Mouse (Mus musculus): Measurements from ENCODE around the gene Gnb3. TPM values are rescaled to one million over a fixed set of nuclear protein-coding genes. Genes with fewer than 3 reads are reported as not detected.

Gnb3 gene
- polyA plus RNA-seq, 1 experiment from 2014 or later, result 2.4 TPM

DNA sequence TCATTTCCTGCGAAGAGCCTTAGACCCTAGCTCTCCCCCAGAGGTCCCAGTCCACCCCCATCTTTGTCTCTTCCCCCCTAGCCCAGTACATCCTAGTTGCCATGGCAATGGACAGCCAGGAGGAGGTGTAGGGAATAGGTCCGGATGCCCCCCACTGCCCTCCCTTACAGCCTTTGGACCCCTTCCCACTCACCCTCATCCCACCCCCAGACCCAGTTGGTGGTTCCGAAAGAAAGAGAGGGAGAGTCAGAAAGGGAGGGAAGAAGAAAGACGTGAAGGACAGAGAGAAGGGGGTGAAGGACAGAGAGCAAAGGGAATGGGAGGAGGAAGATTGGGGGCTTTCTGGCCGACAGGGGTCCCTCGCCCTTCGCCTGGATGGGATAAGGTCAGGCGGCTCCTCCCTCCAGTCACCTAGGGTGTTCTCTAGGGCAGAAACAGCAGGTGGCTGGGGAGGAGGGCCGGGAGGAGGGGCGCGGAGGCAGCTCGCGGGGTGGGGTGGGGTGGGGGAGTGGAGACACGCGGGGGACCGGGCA, 23.1 kb upstream of the Gnb3 start:
- H3K27ac ChIP-seq, result peak overlapping the region; percentile 90
- peak overlapping the region; percentile 76 for H3K4me3 ChIP-seq
- peaks cover 50% of the 10 kb centered on the region for H3K4me1 ChIP-seq
- 0% methylated on average over 15 of the region's 16 CpGs for WGBS
- H3K36me3 ChIP-seq, result no peaks in the 10 kb centered on the region
- no peaks in the 10 kb centered on the region for H3K9me3 ChIP-seq
- H3K27me3 ChIP-seq (ENCODE audit: insufficient read depth, poor library complexity, severe bottlenecking), result peaks cover 86% of the 10 kb centered on the region
- no peak for DNase-seq (ENCODE audit: low spot score)

DNA sequence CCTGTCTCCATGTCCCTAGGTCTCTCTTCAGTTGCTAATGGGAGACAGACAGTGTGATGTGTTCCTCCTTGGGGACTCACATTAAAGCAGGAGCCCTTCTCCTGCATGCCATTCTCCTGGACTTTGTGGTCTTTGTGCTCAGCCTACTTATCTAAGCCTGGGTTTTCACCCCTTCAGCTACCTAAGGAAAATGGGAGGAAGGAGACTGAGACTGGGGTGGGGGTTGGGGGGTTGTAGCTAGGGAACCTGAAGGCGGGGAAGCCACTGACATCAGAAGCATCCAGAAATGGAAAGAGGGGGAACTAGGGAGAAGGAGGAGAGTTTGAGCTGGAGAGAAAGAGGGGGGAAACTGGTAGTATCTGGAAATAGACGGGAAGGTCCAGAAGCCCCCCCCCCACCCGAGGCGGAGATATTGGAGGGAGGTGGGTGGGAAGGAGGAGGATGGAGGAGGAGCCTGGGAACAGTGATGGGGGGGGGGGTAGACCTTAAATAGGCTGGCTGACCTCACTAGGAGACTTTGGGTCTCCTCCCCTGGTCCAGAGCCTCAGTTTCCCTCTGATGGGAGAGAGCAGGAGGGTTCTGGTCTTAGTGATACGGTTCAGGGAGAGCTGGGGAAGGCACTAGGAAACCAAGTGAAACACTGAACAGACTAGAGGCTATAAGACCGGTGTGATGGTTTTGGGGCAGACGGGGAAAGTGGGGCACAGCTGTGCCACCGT, 22.5 kb upstream of the Gnb3 start:
- WGBS, result 12% methylated on average over 8 of the region's 8 CpGs
- DNase-seq (ENCODE audit: low spot score), result no peak
- H3K4me1 ChIP-seq, result peaks cover 55% of the 10 kb centered on the region
- peaks cover 89% of the 10 kb centered on the region for H3K27me3 ChIP-seq (ENCODE audit: insufficient read depth, poor library complexity, severe bottlenecking)
- no peaks in the 10 kb centered on the region for H3K36me3 ChIP-seq
- peak overlapping the region; percentile 76 for H3K4me3 ChIP-seq
- H3K9me3 ChIP-seq, result no peaks in the 10 kb centered on the region
- H3K27ac ChIP-seq, result peak overlapping the region; percentile 90; the same call in 1 of the 2 replicates

DNA sequence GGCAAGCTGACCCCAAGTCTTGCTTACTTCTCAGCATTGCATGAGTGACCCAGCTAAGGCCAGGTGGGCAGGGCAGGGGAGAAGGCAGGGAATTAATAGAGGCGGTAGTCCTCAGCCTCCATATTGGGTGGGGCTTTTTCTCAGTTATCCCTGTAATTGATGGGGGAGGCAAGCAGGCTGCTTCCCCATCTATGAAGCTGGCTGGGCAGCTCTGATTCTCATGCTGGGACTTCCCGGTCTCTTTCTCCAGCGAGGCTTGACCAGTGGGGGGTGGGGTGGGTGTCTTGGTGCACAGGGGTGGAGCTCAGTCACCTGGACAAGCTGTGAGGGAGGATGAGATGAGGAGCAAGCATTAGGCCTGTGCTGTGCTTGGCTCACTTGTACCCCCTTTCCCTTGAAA, 21.7 kb upstream of the Gnb3 start:
- Histone ChIP-seq H3K27ac (no peak overlapping the region), H3K9me3 (no peaks in the 10 kb centered on the region), H3K27me3 (ENCODE audit: insufficient read depth, poor library complexity, severe bottlenecking) (peaks cover 86% of the 10 kb centered on the region), H3K4me1 (peaks cover 62% of the 10 kb centered on the region), H3K36me3 (no peaks in the 10 kb centered on the region), H3K4me3 (no peak overlapping the region)
- 41% methylated on average over 3 of the region's 3 CpGs for WGBS
- DNase-seq (ENCODE audit: low spot score), result no peak

DNA sequence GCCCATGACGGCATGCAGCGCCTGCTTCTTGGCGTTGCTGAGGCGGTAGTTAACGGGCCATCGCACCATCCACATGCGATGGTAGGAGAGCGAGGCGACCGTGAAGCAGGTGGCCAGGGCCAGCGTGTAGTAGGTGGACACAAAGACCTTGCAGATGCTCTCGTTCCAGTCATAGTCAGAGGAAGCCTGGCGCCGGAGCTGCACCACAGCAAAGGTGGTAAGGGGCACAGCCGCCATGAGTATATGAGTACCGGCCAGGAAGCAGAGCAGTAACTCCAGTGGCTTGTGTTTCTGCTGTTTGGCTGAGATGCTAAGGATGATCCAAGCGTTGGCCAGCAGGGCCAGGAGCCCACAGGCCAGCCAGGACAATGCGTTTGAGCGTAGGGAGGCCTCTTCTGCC, 21.2 kb upstream of the Gnb3 start:
- WGBS, result 78% methylated on average over 19 of the region's 19 CpGs
- peaks cover 80% of the 10 kb centered on the region for H3K27me3 ChIP-seq (ENCODE audit: insufficient read depth, poor library complexity, severe bottlenecking)
- no peak overlapping the region for H3K27ac ChIP-seq
- no peak for DNase-seq (ENCODE audit: low spot score)
- H3K9me3 ChIP-seq, result no peaks in the 10 kb centered on the region
- H3K4me3 ChIP-seq, result no peak overlapping the region
- peaks cover 67% of the 10 kb centered on the region for H3K4me1 ChIP-seq
- H3K36me3 ChIP-seq, result no peaks in the 10 kb centered on the region

DNA sequence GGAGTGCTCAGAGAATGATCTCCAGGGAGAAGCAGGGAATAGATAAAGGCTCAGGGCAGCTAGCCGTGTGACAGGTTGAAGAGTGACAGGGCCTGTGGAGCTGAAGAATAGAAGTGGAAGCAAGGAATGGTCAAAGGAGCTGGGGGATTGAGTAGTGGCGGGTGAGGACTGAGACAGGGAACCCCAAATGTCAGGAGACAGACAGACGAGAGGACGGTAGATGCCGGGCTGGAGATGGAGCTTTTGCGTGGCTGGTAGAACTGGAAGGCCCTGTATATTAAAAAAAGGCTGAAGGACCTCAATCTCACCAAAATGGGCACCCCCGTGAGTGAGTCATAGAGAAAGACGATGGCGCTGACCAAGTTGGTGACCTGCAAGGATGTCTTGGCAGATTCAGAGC, 20.4 kb upstream of the Gnb3 start:
- H3K27ac ChIP-seq, result 0 out of 2 replicates have a peak overlapping the region, but pooled peaks have one; percentile 63
- H3K36me3 ChIP-seq, result no peaks in the 10 kb centered on the region
- no peaks in the 10 kb centered on the region for H3K9me3 ChIP-seq
- peaks cover 75% of the 10 kb centered on the region for H3K4me1 ChIP-seq
- H3K27me3 ChIP-seq (ENCODE audit: insufficient read depth, poor library complexity, severe bottlenecking), result peaks cover 78% of the 10 kb centered on the region
- no peak overlapping the region for H3K4me3 ChIP-seq
- DNase-seq (ENCODE audit: low spot score), result no peak
- 74% methylated on average over 9 of the region's 9 CpGs for WGBS

DNA sequence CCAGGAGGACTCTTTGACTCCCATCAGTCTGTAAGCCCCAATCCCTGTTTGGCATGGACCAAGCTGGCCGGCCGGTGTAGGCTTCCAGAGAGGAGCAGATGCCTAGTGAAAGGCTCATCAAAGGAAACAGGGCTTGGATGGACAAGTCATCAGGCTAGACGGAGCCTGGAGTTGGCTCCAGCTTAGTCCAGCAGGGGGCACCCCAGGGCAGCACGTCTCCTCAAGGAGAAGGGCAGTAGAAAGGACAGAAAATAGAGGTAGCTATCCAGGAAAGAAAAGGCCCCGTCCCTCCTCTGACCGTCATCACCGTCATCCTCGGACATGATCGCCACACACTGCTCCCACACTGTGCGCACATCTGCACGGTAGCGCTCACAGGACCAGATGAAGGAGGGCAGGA, 19.6 kb upstream of the Gnb3 start:
- peak; percentile 93 for DNase-seq (ENCODE audit: low spot score)
- Histone ChIP-seq H3K27ac (peak overlapping the region; percentile 63), H3K27me3 (ENCODE audit: insufficient read depth, poor library complexity, severe bottlenecking) (peaks cover 75% of the 10 kb centered on the region), H3K4me1 (peaks cover 79% of the 10 kb centered on the region), H3K36me3 (no peaks in the 10 kb centered on the region), H3K4me3 (no peak overlapping the region), H3K9me3 (no peaks in the 10 kb centered on the region)
- 6% methylated on average over 12 of the region's 12 CpGs for WGBS

DNA sequence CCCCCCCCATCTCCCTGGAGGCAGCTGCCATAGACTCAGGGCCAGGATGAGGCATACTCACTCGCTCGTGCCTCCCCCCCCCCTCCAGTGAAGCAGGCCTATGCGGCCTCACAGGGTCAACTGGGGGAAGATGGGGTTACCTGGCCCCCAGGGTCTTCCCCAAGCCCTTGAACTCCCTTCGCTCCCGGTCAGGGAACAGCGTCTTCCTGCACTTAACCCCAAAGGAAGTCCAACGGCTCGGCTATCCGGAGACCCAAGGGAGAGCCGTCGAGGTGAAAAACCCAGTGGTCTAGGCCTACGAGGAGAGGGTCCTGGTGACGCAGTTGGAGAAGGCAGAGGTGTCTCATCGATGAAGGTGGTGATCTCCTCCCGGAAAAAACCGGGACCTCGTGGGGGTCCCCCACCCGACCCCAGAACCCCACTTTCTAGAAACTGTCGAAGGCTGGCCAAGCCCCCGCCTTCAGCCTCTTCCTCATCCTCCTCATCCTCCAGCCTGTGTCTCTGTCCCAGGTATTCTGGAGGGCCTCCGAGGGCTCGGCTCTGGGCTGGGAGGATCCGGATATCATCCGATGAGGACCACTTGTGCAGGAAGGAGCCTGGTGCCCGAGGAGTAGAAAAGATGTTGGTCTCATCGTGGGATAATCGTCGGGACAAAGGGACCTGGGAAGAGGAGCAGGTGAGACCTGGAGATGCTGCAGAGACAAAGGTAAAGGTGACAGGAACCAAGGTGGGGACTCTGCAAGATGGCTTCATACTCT, 18.7 kb upstream of the Gnb3 start:
- Histone ChIP-seq H3K27me3 (ENCODE audit: insufficient read depth, poor library complexity, severe bottlenecking) (peaks cover 68% of the 10 kb centered on the region), H3K9me3 (no peaks in the 10 kb centered on the region), H3K4me3 (0 out of 2 replicates have a peak overlapping the region, but pooled peaks have one; percentile 82), H3K4me1 (peaks cover 76% of the 10 kb centered on the region), H3K27ac (no peak overlapping the region), H3K36me3 (0 out of 2 replicates have a peak, but pooled peaks cover under 1% of the 10 kb centered on the region)
- 66% methylated on average over 27 of the region's 28 CpGs for WGBS
- no peak for DNase-seq (ENCODE audit: low spot score)

DNA sequence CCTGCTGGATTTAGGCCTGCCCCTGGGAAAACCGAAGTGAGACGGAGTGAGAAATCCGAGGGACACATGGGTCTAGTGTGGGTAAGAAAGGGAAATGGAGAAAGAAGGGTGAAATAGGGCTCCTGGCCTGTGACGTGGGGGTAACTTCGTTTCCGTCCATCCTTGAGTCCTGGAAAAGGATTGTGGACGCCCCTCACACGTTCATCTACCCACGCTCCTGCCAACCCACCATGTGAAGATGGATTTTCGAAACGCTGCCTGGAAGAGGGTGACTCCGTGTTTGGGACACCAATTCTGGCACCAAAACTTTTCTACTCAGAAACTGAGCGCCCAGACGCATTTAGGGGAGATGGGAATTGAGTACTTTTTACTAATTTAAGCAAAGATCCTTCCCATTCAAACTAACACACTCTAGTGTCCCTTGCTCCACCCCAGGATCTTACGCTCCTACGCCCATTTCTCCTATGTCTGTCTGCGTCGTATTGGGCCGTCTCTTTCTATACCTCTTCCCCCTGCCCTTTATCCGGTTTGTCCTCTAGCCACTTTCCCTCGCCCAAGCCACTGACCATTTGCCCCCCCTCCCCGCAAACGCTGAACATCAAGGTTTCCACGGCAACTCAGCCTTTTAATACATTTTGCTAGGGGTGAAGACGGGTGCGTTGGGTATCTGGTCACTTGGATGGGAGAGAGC, 17.9 kb upstream of the Gnb3 start:
- WGBS, result 28% methylated on average over 26 of the region's 26 CpGs
- peaks cover 69% of the 10 kb centered on the region for H3K4me1 ChIP-seq
- H3K27me3 ChIP-seq (ENCODE audit: insufficient read depth, poor library complexity, severe bottlenecking), result peaks cover 64% of the 10 kb centered on the region

DNA sequence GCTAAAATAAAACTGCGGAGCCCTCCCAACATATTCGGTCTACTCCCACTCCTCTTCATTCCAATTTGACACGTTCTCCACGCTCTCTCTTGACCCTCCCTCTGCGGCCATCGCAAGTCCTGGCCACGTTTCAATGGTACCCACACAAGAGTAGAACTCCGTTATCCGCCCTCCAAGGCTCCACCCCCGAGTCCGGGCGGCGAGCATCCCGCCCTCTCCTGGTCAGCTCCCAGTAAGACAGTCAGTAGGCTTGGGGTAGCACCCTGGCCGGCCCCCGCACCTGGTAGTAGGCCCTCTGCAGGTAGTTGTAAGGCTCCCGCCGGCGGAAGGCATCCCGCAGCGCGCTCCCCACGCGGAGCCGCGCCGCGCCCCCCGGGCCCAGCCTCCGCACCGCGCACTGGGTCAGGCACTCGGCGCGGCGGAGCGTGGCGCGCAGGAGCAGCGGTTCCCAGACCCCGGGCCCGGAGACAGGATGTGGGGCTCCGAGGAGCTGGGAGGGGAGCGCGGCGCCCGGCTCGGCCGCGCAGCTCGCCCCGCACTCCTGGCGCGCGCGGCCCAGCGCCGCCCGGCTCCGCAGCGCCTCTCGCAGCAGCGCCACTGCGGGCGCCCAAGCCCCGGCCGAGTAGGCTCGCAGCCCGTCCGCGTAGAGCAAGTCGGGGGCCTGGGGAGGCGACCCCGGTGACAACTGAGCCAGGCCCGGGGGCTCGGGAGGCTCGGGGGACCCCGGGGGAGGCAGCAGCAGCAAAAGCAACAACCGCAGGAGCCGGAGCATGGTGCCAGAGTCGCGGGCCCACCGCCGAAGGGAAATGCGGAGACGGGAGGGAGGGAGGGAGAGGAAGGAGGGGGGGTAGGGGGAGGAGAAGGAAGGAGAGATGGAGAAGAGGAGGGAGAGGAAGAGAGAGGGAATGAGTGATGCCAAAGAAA, 17.1 kb upstream of the Gnb3 start, which contains the start of gene P3h3:
Gene P3h3, minus strand, starts transcription at position 837 of the 924 bp plus-strand sequence.
- peak within 1 kb of the TSS; percentile 97 for H3K27ac ChIP-seq
- under 1% methylated on average over 86 of the region's 86 CpGs for WGBS
- H3K36me3 ChIP-seq, result peaks cover 7% of the 10 kb centered on the region; the same call in 1 of the 2 replicates
- peaks cover 56% of the 10 kb centered on the region for H3K27me3 ChIP-seq (ENCODE audit: insufficient read depth, poor library complexity, severe bottlenecking)
- peak within 1 kb of the TSS; percentile 82 for H3K4me3 ChIP-seq
- peaks cover 61% of the 10 kb centered on the region for H3K4me1 ChIP-seq
- no peaks in the 10 kb centered on the region for H3K9me3 ChIP-seq
- peak; percentile 93 for DNase-seq (ENCODE audit: low spot score)

More for the DNA sequence above, 17.9 kb upstream of the Gnb3 start:
- DNase-seq (ENCODE audit: low spot score), result no peak
- Histone ChIP-seq H3K9me3 (no peaks in the 10 kb centered on the region), H3K36me3 (0 out of 2 replicates have a peak, but pooled peaks cover 4% of the 10 kb centered on the region), H3K4me3 (peak overlapping the region; percentile 82), H3K27ac (peak overlapping the region; percentile 97)

DNA sequence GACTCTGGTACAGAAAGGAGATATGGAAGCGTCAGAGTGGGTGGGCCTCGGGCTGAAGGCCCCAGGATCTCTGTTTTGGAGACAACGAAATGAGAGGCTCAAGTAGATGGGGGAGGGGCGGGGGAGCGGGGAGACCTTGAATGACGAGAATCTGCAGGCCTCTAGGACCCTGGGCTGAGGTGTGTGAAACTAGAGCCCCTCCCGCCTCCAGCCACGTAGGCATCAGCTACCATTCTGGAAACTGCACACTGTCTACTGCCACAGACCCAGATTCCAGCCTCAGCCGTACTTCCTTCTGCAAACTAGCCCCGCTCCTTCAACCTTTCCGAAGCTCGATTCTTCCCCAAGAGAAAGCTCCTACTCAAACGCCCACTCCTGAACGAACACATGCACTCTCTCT, 16.2 kb upstream of the Gnb3 start:
- Histone ChIP-seq H3K36me3 (peaks cover 7% of the 10 kb centered on the region; the same call in 1 of the 2 replicates), H3K9me3 (no peaks in the 10 kb centered on the region), H3K4me1 (peaks cover 52% of the 10 kb centered on the region), H3K27ac (peak overlapping the region; percentile 97), H3K4me3 (peak overlapping the region; percentile 82), H3K27me3 (ENCODE audit: insufficient read depth, poor library complexity, severe bottlenecking) (peaks cover 48% of the 10 kb centered on the region)
- DNase-seq (ENCODE audit: low spot score), result no peak
- WGBS, result 8% methylated on average over 14 of the region's 14 CpGs

DNA sequence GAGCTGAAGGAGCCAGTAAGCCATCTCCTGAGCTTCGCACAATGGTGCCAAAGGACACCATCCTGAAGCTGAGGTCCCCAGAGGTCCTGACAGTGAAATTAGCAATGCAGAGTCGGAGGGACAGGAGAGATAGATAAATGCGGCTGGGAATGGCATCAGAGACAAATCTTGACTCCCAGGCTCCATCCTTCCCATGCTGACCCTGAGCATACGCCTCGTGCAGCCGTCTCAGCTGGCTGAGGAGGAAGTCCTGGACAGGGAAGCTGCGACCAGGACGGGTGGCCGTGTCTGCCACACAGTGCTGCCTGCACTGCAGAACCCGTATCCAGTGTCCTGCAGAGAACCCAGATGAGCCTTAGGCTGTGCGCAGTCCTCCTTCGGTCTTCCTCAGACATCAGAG, 14.6 kb upstream of the Gnb3 start:
- Histone ChIP-seq H3K27me3 (ENCODE audit: insufficient read depth, poor library complexity, severe bottlenecking) (peaks cover 37% of the 10 kb centered on the region), H3K9me3 (no peaks in the 10 kb centered on the region), H3K27ac (no peak overlapping the region), H3K4me1 (peaks cover 36% of the 10 kb centered on the region), H3K36me3 (peaks cover 7% of the 10 kb centered on the region; the same call in 1 of the 2 replicates), H3K4me3 (no peak overlapping the region)
- DNase-seq (ENCODE audit: low spot score), result no peak
- 64% methylated on average over 12 of the region's 12 CpGs for WGBS

DNA sequence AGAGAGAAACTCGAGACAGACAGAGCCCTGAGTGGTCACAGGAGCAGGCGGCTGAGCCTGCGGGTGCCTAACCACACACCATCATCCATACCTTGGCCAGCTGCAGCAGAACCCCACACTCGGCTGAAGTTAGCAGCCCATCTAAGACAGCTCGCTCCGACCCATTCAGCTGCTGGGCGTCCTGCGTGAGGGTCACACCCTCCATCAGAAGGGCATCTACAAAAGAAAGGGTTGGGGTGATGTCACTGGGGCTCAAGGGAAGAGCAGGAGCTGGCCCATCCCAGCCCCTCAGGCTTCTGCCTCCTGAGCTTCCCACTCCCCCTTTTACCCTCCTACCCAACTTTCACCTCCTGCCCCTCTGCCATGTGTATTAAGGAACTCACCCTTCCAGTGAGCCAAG, 10.5 kb upstream of the Gnb3 start:
- H3K36me3 ChIP-seq, result peaks cover 7% of the 10 kb centered on the region; the same call in 1 of the 2 replicates
- H3K27me3 ChIP-seq (ENCODE audit: insufficient read depth, poor library complexity, severe bottlenecking), result peaks cover 16% of the 10 kb centered on the region
- no peak overlapping the region for H3K4me3 ChIP-seq
- H3K27ac ChIP-seq, result no peak overlapping the region
- DNase-seq (ENCODE audit: low spot score), result no peak
- H3K4me1 ChIP-seq, result peaks cover 8% of the 10 kb centered on the region
- 38% methylated on average over 8 of the region's 8 CpGs for WGBS
- H3K9me3 ChIP-seq, result no peaks in the 10 kb centered on the region
